Mouse (Mus musculus) liver, embryonic 14.5 days (tissue): ENCODE data around the gene Slc45a3.
A peak's percentile ranks its signal among the peaks of the same experiment; 100 is the strongest.

Source experiments
- CTCF ChIP-seq: IDR thresholded peaks from 2 replicates; pipeline ENCODE4 v1.5.1; 2016; ENCODE audit warnings: antibody characterized with exemption, low read depth, control low read depth
- EP300 ChIP-seq: IDR thresholded peaks from 2 replicates; pipeline ENCODE4 v1.6.1; 2016; ENCODE audit warnings: antibody characterized with exemption, low read depth

GRCm38 (mm10) chr1:132014800-132015199 is 52.0 kb downstream of the Slc45a3 start:
- TF ChIP-seq CTCF (peak; percentile 61), EP300 (no peak)
